Mouse (Mus musculus) midbrain, embryonic 15.5 days (tissue): Measurements from ENCODE around the gene Zfp212. TPM values are rescaled to one million over a fixed set of nuclear protein-coding genes. Genes with fewer than 3 reads are reported as not detected.
A peak's percentile ranks its signal among the peaks of the same experiment; 100 is the strongest.
"Not testable (repeated sequence)": the region's sequence is repeated elsewhere in the genome, so short reads cannot be mapped to it uniquely, and the experiment has no call there.

Source experiments
- ATAC-seq: fragments of 200-750 bp; cut with Nextera tagmentation; replicated peaks from 2 replicates; pipeline ENCODE4 v1.8.0; 2017; ENCODE audit warnings: moderate TSS enrichment
- H3K27ac ChIP-seq: fragments of 300-500 bp; sonication (generic); 2 replicates; pipeline ENCODE4 v1.5.1; 2015; ENCODE audit warnings: mild to moderate bottlenecking, inconsistent platforms
- H3K27me3 ChIP-seq: fragments of 300-500 bp; sonication (generic); replicated peaks from 2 replicates; pipeline ENCODE4 v1.6.1; 2015; ENCODE audit warnings: inconsistent platforms
- H3K36me3 ChIP-seq: fragments of 300-500 bp; sonication (generic); replicated peaks from 2 replicates; pipeline ENCODE4 v1.6.1; 2015; ENCODE audit warnings: inconsistent platforms
- H3K4me1 ChIP-seq: fragments of 300-500 bp; sonication (generic); 2 replicates; pipeline ENCODE4 v1.6.1; 2015; ENCODE audit warnings: inconsistent platforms
- H3K4me2 ChIP-seq: fragments of 300-500 bp; sonication (generic); 2 replicates; pipeline ENCODE4 v1.6.1; 2015; ENCODE audit warnings: inconsistent platforms, mild to moderate bottlenecking, moderate library complexity
- H3K4me3 ChIP-seq: fragments of 300-500 bp; sonication (generic); 2 replicates; pipeline ENCODE4 v1.5.1; 2015; ENCODE audit warnings: mild to moderate bottlenecking, inconsistent platforms
- H3K9ac ChIP-seq: fragments of 300-500 bp; sonication (generic); 2 replicates; pipeline ENCODE4 v1.6.1; 2015; ENCODE audit warnings: mild to moderate bottlenecking, inconsistent platforms
- H3K9me3 ChIP-seq: fragments of 300-500 bp; sonication (generic); 2 replicates; pipeline ENCODE4 v1.6.1; 2016; ENCODE audit warnings: inconsistent platforms
- WGBS: fragments of 180-500 bp; shearing (Covaris S2); methylation state at CpG from one replicate; pipeline ENCODE4 v1.1.7; 2015; ENCODE audit warnings: mixed read lengths; 5-methylcytosine and 5-hydroxymethylcytosine counted together
- polyA plus RNA-seq: library from polyadenylated mRNA; unstranded; fragments of >200 nt; fragmentation: Nextera tagmentation; extraction: Ambion mirVana; gene quantifications from 2 replicates; pipeline ENCODE4 v1.2.1, GENCODE M21; 2015

Gene Zfp212
- polyA plus RNA-seq, 1 experiment from 2014 or later = 20.0 TPM

DNA sequence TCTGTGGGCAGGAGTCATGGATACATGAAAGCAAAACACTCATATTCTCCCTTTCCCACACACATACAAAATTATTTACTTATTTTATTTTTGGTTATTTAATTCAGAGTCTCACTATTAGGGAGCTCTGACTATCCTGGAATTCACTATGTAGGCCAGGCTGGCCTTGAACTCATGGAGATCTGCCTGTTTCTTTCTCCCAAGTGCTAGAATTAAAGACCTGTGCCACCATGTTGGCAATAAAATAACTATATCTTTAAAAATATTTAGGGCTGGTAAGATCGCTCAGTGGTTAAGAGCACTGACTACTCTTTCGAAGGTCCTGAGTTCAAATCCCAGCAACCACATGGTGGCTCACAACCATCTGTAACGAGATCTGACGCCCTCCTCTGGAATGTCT, 27.1 kb downstream of the Zfp212 start:
- peaks cover 10% of the 10 kb centered on the region; the same call in 1 of the 2 replicates for H3K4me1 ChIP-seq
- H3K27me3 ChIP-seq = no peaks in the 10 kb centered on the region; the same call in 1 of the 2 replicates
- H3K4me2 ChIP-seq = no peak overlapping the region
- H3K4me3 ChIP-seq = no peak overlapping the region
- H3K36me3 ChIP-seq = no peaks in the 10 kb centered on the region
- H3K27ac ChIP-seq = no peak overlapping the region
- no peaks in the 10 kb centered on the region for H3K9me3 ChIP-seq
- ATAC-seq = no peak
- WGBS = 93% methylated on average over 4 of the region's 4 CpGs
- H3K9ac ChIP-seq = no peak overlapping the region

DNA sequence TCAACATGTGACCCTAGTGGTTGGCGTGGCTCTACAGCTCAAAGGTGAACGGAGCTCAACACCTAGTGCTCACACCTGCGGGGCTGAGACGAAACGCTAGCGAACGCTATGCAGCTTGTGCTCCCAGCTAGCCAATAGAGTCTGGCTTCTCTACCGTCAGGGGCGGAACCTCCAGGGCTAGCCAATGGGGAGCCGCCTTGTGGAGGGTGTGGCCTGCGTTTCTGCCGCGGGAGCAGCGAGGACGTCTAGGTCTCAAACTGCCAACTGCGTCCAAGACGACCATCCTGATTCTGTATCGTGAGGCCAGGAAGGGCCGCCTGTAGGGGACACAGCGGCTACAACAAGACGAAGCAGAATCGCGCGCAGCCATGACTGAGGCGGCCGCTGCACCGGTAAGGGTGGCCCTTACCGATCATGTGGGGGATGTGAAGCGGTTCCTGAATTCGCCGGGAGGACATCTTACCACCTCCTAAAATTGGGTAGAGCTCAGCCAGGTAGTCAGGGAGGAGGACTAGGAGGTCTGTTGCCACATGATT, 33.0 kb downstream of the Zfp212 start, which contains the start of gene Zfp956:
Gene Zfp956, plus strand, starts transcription at position 200 of the 536 bp plus-strand sequence.
- no peaks in the 10 kb centered on the region for H3K27me3 ChIP-seq
- H3K4me3 ChIP-seq = peak within 1 kb of the TSS; percentile 76
- ATAC-seq = peak; percentile 100
- peak within 1 kb of the TSS; percentile 64 for H3K4me2 ChIP-seq
- H3K27ac ChIP-seq = peak within 1 kb of the TSS; percentile 79
- no peaks in the 10 kb centered on the region for H3K9me3 ChIP-seq
- H3K36me3 ChIP-seq = 0 out of 2 replicates have a peak, but pooled peaks cover 6% of the 10 kb centered on the region
- WGBS = under 1% methylated on average over 31 of the region's 31 CpGs
- peaks cover 18% of the 10 kb centered on the region for H3K4me1 ChIP-seq
- H3K9ac ChIP-seq = peak within 1 kb of the TSS; percentile 77

DNA sequence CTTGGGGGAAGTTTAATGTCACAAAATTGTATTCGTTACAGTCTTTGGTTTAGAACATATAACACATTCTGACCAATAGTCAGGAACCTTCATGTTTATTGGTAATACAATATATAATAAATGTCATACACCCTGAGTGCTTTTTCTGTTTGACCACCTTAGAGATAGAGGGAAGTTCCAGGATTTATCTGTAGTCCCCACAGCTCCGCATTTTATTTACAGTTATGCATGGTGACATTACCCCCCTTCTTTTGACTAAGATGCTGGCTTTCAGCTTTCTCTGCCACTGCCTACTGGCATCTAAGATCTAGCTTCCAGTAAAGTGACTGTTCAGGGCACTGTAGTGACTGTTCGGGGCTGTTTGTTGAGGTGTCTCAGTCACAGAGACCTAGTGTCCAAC, 34.1 kb downstream of the Zfp212 start:
- WGBS = 92% methylated on average over 3 of the region's 3 CpGs
- peak overlapping the region; percentile 76 for H3K4me3 ChIP-seq

DNA sequence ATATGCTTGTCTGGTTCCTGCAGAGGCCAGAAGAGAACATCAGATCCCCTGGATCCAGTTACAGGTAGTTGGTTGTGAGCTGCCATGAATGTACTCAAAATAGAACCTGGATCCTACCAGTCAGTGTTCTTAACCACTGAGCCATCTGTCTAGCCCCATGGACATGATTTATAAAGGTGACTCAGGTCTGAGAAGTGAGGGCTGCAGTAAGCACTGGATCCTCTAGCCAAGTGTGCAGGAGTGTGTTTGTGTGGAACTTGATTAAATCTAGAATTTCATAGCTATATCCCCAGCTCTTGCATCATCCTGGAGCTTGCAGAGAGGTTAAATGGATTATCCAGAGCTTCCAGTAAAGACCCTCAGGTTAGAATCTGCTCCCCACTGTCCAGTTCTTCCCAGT, 37.5 kb downstream of the Zfp212 start:
- Histone ChIP-seq H3K9ac (no peak overlapping the region), H3K4me1 (peaks cover 17% of the 10 kb centered on the region), H3K4me2 (no peak overlapping the region), H3K9me3 (no peaks in the 10 kb centered on the region), H3K27ac (no peak overlapping the region), H3K27me3 (no peaks in the 10 kb centered on the region), H3K4me3 (no peak overlapping the region), H3K36me3 (peaks cover 8% of the 10 kb centered on the region; the same call in 1 of the 2 replicates)
- ATAC-seq = no peak

More for the DNA sequence above, 34.1 kb downstream of the Zfp212 start:
- no peak overlapping the region for H3K9ac ChIP-seq
- peaks cover 6% of the 10 kb centered on the region; the same call in 1 of the 2 replicates for H3K36me3 ChIP-seq
- ATAC-seq = no peak
- no peaks in the 10 kb centered on the region for H3K9me3 ChIP-seq
- H3K27me3 ChIP-seq = no peaks in the 10 kb centered on the region
- H3K27ac ChIP-seq = no peak overlapping the region
- H3K4me1 ChIP-seq = peaks cover 18% of the 10 kb centered on the region
- H3K4me2 ChIP-seq = peak overlapping the region; percentile 64

DNA sequence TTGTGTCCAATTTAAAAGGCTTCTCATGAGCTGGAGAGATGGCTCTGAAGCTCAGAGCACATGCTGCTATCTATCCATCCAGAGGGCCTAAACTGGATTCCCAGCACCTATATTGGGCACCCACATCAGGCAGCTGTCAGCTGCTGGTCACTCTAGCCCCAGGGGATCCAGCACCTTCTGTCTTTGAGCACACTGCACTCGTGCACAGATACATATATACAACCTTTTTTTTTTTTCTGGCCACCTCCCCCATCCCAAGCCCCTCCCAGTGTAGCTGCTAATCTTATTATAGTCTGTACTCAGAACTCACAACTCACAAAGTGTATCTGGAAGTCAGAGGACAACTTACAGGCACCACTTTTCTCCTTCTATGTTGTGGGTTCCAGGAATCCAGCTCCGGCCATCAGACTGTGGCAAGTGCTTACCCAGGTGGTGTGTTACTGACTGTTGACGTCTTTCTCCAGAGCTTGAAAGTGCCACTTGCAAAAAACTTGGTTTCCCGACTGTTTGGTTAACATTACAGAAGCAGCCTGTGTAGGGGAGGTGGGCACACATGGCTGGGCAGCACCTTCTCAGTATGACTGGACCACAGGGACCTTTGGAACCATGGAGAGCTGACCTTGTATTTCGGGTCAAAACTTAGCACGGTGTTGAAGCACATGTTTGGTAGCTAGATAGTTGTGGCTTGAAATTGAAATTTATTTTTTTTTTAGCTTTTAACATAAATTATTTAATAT, 40.6 kb downstream of the Zfp212 start:
- no peaks in the 10 kb centered on the region for H3K9me3 ChIP-seq

DNA sequence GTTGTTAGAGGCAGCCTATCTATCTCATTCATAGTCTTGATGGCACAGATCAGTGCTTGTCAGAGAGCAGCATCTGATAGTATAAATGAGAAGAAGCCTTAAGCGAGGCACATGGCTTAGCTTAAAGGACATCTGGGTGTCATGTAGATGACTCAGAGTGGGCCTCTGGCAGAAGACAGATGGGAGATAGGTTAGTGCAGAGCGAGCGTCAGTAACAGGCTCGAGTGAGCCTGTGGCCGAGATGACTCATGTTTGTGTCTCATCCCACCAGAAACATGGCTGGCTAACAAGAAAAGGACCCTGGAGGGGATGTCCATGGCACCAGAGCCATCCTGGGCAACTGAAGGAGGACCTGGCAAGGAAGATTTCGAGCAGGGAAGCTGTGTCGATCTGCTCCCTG, 42.8 kb downstream of the Zfp212 start:
- H3K9ac ChIP-seq = no peak overlapping the region
- H3K36me3 ChIP-seq = peaks cover 20% of the 10 kb centered on the region
- H3K4me3 ChIP-seq = no peak overlapping the region
- WGBS = 94% methylated on average over 7 of the region's 7 CpGs
- no peak for ATAC-seq
- no peak overlapping the region for H3K4me2 ChIP-seq
- no peaks in the 10 kb centered on the region for H3K27me3 ChIP-seq
- H3K9me3 ChIP-seq = no peaks in the 10 kb centered on the region
- H3K27ac ChIP-seq = no peak overlapping the region
- H3K4me1 ChIP-seq = no peaks in the 10 kb centered on the region

More for the DNA sequence above, 40.6 kb downstream of the Zfp212 start:
- peaks cover 26% of the 10 kb centered on the region for H3K36me3 ChIP-seq
- ATAC-seq = no peak
- no peak overlapping the region for H3K27ac ChIP-seq
- H3K9ac ChIP-seq = no peak overlapping the region
- H3K4me3 ChIP-seq = no peak overlapping the region
- 88% methylated on average over 6 of the region's 6 CpGs for WGBS
- H3K4me2 ChIP-seq = no peak overlapping the region
- H3K4me1 ChIP-seq = no peaks in the 10 kb centered on the region
- no peaks in the 10 kb centered on the region for H3K27me3 ChIP-seq

DNA sequence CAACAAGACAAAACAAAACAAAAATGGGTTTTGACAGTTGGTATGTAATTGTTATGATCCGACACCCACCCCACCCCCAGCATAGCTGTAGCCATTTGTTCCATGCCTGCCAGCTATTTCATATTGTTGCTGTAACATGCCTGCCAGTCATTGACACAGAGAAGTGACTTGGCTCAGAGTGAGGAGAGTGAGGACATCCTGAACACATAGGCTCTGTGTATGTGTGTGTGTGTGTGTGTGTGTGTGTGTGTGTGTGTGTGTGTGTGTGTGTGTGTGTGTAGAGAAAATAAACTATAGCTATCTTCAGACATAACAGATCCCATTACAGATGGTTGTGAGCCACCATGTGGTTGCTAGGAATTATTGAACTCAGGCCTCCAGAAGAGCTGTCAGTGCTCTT, 47.9 kb downstream of the Zfp212 start:
- H3K4me2 ChIP-seq, H3K4me1 ChIP-seq, H3K27me3 ChIP-seq, ATAC-seq, H3K4me3 ChIP-seq, H3K9me3 ChIP-seq, H3K9ac ChIP-seq, H3K27ac ChIP-seq: not testable (repeated sequence)
- 74% methylated on average over 1 of the region's 1 CpGs for WGBS
- H3K36me3 ChIP-seq = peaks cover 14% of the 10 kb centered on the region

DNA sequence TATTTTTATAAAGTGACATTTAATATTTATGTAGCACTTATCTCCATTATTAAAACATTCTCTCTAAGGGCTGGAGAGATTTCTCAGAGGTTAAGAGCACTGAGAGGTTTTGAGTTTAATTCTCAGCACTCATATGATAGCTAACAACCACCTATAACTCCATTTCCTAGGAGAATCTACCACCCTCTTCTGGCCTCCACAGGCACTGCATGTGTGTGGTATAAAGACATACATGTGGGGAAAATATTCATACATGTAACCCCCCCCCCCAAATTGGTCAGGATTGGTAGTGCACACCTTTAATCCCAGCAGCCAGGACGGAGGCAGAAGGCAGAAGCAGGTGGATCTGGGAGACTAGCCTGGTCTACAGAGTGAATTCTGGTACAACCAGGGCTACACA, 54.3 kb downstream of the Zfp212 start:
- Histone ChIP-seq H3K4me1 (no peaks in the 10 kb centered on the region), H3K4me2 (no peak overlapping the region), H3K9me3 (no peaks in the 10 kb centered on the region), H3K27me3 (no peaks in the 10 kb centered on the region), H3K4me3 (no peak overlapping the region), H3K9ac (no peak overlapping the region), H3K36me3 (no peaks in the 10 kb centered on the region), H3K27ac (no peak overlapping the region)
- ATAC-seq = no peak
- WGBS = 82% methylated on average over 1 of the region's 1 CpGs

DNA sequence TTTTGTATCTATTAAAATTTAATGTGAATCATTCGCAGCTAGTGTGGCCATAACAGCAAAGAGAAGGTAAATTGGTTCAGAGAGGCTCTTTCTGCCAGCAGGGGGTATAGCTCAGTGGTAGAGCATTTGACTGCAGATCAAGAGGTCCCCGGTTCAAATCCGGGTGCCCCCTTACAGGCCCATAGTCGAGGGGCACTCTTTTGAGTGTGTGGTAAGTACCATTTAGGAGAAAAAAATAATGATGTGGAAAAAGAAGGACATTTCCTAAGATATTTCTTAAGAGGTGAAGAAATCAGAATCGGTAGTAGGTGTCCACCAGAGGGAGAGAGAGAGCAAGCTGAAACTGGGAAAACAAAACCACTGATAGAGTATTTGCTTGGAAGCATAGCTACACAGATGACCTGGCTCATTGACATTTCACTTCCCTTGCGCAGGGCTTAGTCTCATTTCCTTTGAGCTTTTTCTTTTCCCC, 58.7 kb downstream of the Zfp212 start:
- Histone ChIP-seq H3K36me3 (no peaks in the 10 kb centered on the region), H3K4me1 (no peaks in the 10 kb centered on the region), H3K9me3 (no peaks in the 10 kb centered on the region), H3K4me2 (no peak overlapping the region), H3K27me3 (no peaks in the 10 kb centered on the region), H3K4me3 (no peak overlapping the region), H3K27ac (no peak overlapping the region), H3K9ac (no peak overlapping the region)
- WGBS = 18% methylated on average over 6 of the region's 6 CpGs
- peak; percentile 83 for ATAC-seq

Other genes starting within 250 kb of the Zfp212 start
- 138 and 149 TPM in 2 replicates for gene Pdia4, start 107.0 kb upstream of the Zfp212 start, polyA plus RNA-seq
- 21.1 and 22.8 TPM in 2 replicates for gene Zfp786, start 89.6 kb upstream of the Zfp212 start, polyA plus RNA-seq
- 20.9 and 22.5 TPM in 2 replicates for gene Zfp398, start 84.8 kb upstream of the Zfp212 start, polyA plus RNA-seq
- gene Zfp282, start 43.3 kb upstream of the Zfp212 start, polyA plus RNA-seq = 27.5 and 27.8 TPM in 2 replicates
- 21.4 and 24.7 TPM in 2 replicates for gene Zfp956, start 32.9 kb downstream of the Zfp212 start, polyA plus RNA-seq
- 13.9 and 15.1 TPM in 2 replicates for gene Zfp777, start 128.4 kb downstream of the Zfp212 start, polyA plus RNA-seq
- gene Zfp746, start 166.1 kb downstream of the Zfp212 start, polyA plus RNA-seq = 22.4 and 26.3 TPM in 2 replicates